Comparison of ENCODE assay signal across 11 mouse cellular contexts in genomic region chr7:51955424-51956041, GRCm38 (mm10). TPM values are rescaled to one million over a fixed set of nuclear protein-coding genes. Genes with fewer than 3 reads are reported as not detected.
DNase-seq lines count a peak whose midpoint lies in the region; ATAC-seq and TF ChIP-seq lines count a peak whose summit lies in the region.
"Had no signal": no experiment of that assay in that cellular context is flagged by ENCODE, and none has a peak within 500 bp of the region (broad histone marks: within the 10 kb centered on the region; RNA-seq: fewer than 3 reads in every experiment).

No protein-coding gene starts in this region.

- H3K27me3 ChIP-seq in kidney, embryonic 15.5 days, result no peaks in the 10 kb centered on the region
- H3K27me3 ChIP-seq in embryonic facial prominence, embryonic 11.5 days (ENCODE audit: control insufficient read depth, insufficient read depth, low read length), result no peaks in the 10 kb centered on the region
- H3K27me3 ChIP-seq in hindbrain, postnatal 0 days (ENCODE audit: insufficient read depth, low read length), result no peaks in the 10 kb centered on the region
- no peaks in the 10 kb centered on the region for H3K27me3 ChIP-seq in neural tube, embryonic 14.5 days (ENCODE audit: control insufficient read depth, insufficient read depth, low read length)
- H3K27me3 ChIP-seq: liver, embryonic 13.5 days had no signal

- no peak overlapping the region for H3K27ac ChIP-seq in kidney, embryonic 15.5 days
- H3K27ac ChIP-seq in embryonic facial prominence, embryonic 11.5 days (replicated peaks; ENCODE audit: low read depth, low read length), result no peak overlapping the region
- no peak overlapping the region for H3K27ac ChIP-seq in hindbrain, postnatal 0 days
- H3K27ac ChIP-seq in neural tube, embryonic 14.5 days (ENCODE audit: low read depth, low read length), result 0 out of 2 replicates have a peak overlapping the region, but pooled peaks have one; percentile 8
- H3K27ac ChIP-seq: liver, embryonic 13.5 days had no signal

- H3K36me3 ChIP-seq in kidney, embryonic 15.5 days, result peaks cover 9% of the 10 kb centered on the region; the same call in 1 of the 2 replicates
- H3K36me3 ChIP-seq in embryonic facial prominence, embryonic 11.5 days (replicated peaks; ENCODE audit: control insufficient read depth, insufficient read depth, low read depth, low read length), result no peaks in the 10 kb centered on the region
- no peaks in the 10 kb centered on the region for H3K36me3 ChIP-seq in hindbrain, postnatal 0 days (ENCODE audit: insufficient read depth, low read length)
- no peaks in the 10 kb centered on the region for H3K36me3 ChIP-seq in neural tube, embryonic 14.5 days (ENCODE audit: control insufficient read depth, insufficient read depth, low read length)
- H3K36me3 ChIP-seq: liver, embryonic 13.5 days had no signal

- DNase-seq in kidney, adult 18-20 months, result no peak
- DNase-seq in embryonic facial prominence, embryonic 11.5 days (ENCODE audit: low spot score), result peak; percentile 17
- DNase-seq in hindbrain, postnatal 0 days (ENCODE audit: low spot score), result no peak
- no peak for DNase-seq in ovary, postnatal 10 days (ENCODE audit: low spot score)
- no peak for DNase-seq in spleen, adult 18-20 months
- DNase-seq in right cerebral cortex, adult 2 months (ENCODE audit: low spot score in 2 of 2), result no peak
- DNase-seq: liver, embryonic 13.5 days; thymus, postnatal 4 days had no signal

- H3K4me3 ChIP-seq in kidney, embryonic 15.5 days (replicated peaks), result no peak overlapping the region
- H3K4me3 ChIP-seq in embryonic facial prominence, embryonic 11.5 days (ENCODE audit: low read depth, low read length), result no peak overlapping the region
- no peak overlapping the region for H3K4me3 ChIP-seq in hindbrain, postnatal 0 days (ENCODE audit: low read length)
- H3K4me3 ChIP-seq in neural tube, embryonic 14.5 days (ENCODE audit: low read depth, low read length), result no peak overlapping the region
- H3K4me3 ChIP-seq: liver, embryonic 13.5 days had no signal

- WGBS in kidney, embryonic 15.5 days, result 45% methylated on average over 9 of the region's 9 CpGs
- WGBS in embryonic facial prominence, embryonic 11.5 days, result 51% methylated on average over 9 of the region's 9 CpGs
- 49% methylated on average over 9 of the region's 9 CpGs for WGBS in hindbrain, postnatal 0 days
- 36% methylated on average over 9 of the region's 9 CpGs for WGBS in neural tube, embryonic 14.5 days

- H3K4me1 ChIP-seq in kidney, embryonic 15.5 days, result 0 out of 2 replicates have a peak, but pooled peaks cover 5% of the 10 kb centered on the region
- H3K4me1 ChIP-seq in embryonic facial prominence, embryonic 11.5 days (ENCODE audit: control insufficient read depth, insufficient read depth, low read length), result no peaks in the 10 kb centered on the region
- H3K4me1 ChIP-seq in hindbrain, postnatal 0 days (ENCODE audit: insufficient read depth, low read length), result no peaks in the 10 kb centered on the region
- peaks cover 10% of the 10 kb centered on the region; the same call in 1 of the 2 replicates for H3K4me1 ChIP-seq in neural tube, embryonic 14.5 days (ENCODE audit: control insufficient read depth, insufficient read depth, low read length)
- H3K4me1 ChIP-seq: liver, embryonic 13.5 days had no signal

- H3K4me2 ChIP-seq in kidney, embryonic 15.5 days, result no peak overlapping the region
- H3K4me2 ChIP-seq in embryonic facial prominence, embryonic 11.5 days (ENCODE audit: low read depth, low read length), result no peak overlapping the region
- H3K4me2 ChIP-seq in hindbrain, postnatal 0 days (ENCODE audit: low read depth, low read length), result no peak overlapping the region
- H3K4me2 ChIP-seq in neural tube, embryonic 14.5 days (ENCODE audit: low read depth, low read length), result no peak overlapping the region
- H3K4me2 ChIP-seq: liver, embryonic 13.5 days had no signal

- H3K9me3 ChIP-seq in kidney, embryonic 15.5 days (replicated peaks), result no peaks in the 10 kb centered on the region
- no peaks in the 10 kb centered on the region for H3K9me3 ChIP-seq in embryonic facial prominence, embryonic 11.5 days (replicated peaks; ENCODE audit: control insufficient read depth, low read length)
- no peaks in the 10 kb centered on the region for H3K9me3 ChIP-seq in hindbrain, postnatal 0 days (ENCODE audit: low read length)
- H3K9me3 ChIP-seq in neural tube, embryonic 14.5 days (ENCODE audit: control insufficient read depth, low read length), result no peaks in the 10 kb centered on the region
- H3K9me3 ChIP-seq: liver, embryonic 13.5 days had no signal

- no peak for TF ChIP-seq CTCF in hindbrain, postnatal 0 days (IDR thresholded peaks at IDR 0.05; ENCODE audit: low read depth)

- ATAC-seq in kidney, embryonic 15.5 days (replicated peaks; ENCODE audit: low FRiP score), result 0 out of 2 replicates have a peak, but pooled peaks have one; percentile 66
- peak; percentile 70 for ATAC-seq in embryonic facial prominence, embryonic 11.5 days (replicated peaks; ENCODE audit: insufficient number of reproducible peaks, low FRiP score, low TSS enrichment, low read depth)
- peak; percentile 58 for ATAC-seq in hindbrain, postnatal 0 days
- ATAC-seq in neural tube, embryonic 14.5 days (ENCODE audit: low read depth), result peak; percentile 62; the same call in 1 of the 2 replicates

- no peak overlapping the region for H3K9ac ChIP-seq in kidney, embryonic 15.5 days
- H3K9ac ChIP-seq in embryonic facial prominence, embryonic 11.5 days (replicated peaks; ENCODE audit: low read length), result no peak overlapping the region
- no peak overlapping the region for H3K9ac ChIP-seq in hindbrain, postnatal 0 days (replicated peaks; ENCODE audit: low read length)
- no peak overlapping the region for H3K9ac ChIP-seq in neural tube, embryonic 14.5 days (replicated peaks; ENCODE audit: low read depth, low read length)
- H3K9ac ChIP-seq: liver, embryonic 13.5 days had no signal

RNA-seq across cellular contexts. Expression of gene Svip, which starts 50.3 kb away (rescaled TPM):
- 8.9 and 9.8 TPM in 2 replicates for polyA plus RNA-seq in kidney, embryonic 15.5 days (2015; fragmentation: Nextera tagmentation; extraction: Ambion mirVana)
- 11.1 and 16.2 TPM in 2 replicates for polyA plus RNA-seq in embryonic facial prominence, embryonic 11.5 days (2014; fragmentation: Nextera tagmentation; extraction: Ambion mirVana)
- total RNA-seq in hindbrain, postnatal 0 days (2014; rRNA removed), result 11.4 and 15.0 TPM in 2 replicates
- 18.3 and 20.3 TPM in 2 replicates for polyA plus RNA-seq in hindbrain, postnatal 0 days (2015; fragmentation: Nextera tagmentation; extraction: Ambion mirVana)
- polyA plus RNA-seq in neural tube, embryonic 14.5 days (2014; fragmentation: Nextera tagmentation; extraction: Ambion mirVana), result 25.9 and 28.0 TPM in 2 replicates

RNA-seq across cellular contexts. Expression of gene 1700015G11Rik, which starts 60.0 kb away (rescaled TPM):
- not detected in 2 replicates for polyA plus RNA-seq in kidney, embryonic 15.5 days (2015; fragmentation: Nextera tagmentation; extraction: Ambion mirVana)
- not detected in 2 replicates for polyA plus RNA-seq in embryonic facial prominence, embryonic 11.5 days (2014; fragmentation: Nextera tagmentation; extraction: Ambion mirVana)
- not detected in 2 replicates for total RNA-seq in hindbrain, postnatal 0 days (2014; rRNA removed)
- polyA plus RNA-seq in hindbrain, postnatal 0 days (2015; fragmentation: Nextera tagmentation; extraction: Ambion mirVana), result not detected in 2 replicates
- polyA plus RNA-seq in neural tube, embryonic 14.5 days (2014; fragmentation: Nextera tagmentation; extraction: Ambion mirVana), result not detected in 2 replicates
- total RNA-seq: neutrophil, adult 5-6 weeks had no signal
- polyA plus RNA-seq: liver, embryonic 13.5 days had no signal
